Comparison of ENCODE assay signal across 21 mouse cellular contexts in genomic region chr11:121500595-121500994, GRCm38 (mm10). TPM values are rescaled to one million over a fixed set of nuclear protein-coding genes. Genes with fewer than 3 reads are reported as not detected.
A peak's percentile ranks its signal among the peaks of the same experiment; 100 is the strongest.
DNase-seq lines count a peak whose midpoint lies in the region; ATAC-seq and TF ChIP-seq lines count a peak whose summit lies in the region.
"Had no signal": no experiment of that assay in that cellular context is flagged by ENCODE, and none has a peak within 500 bp of the region (broad histone marks: within the 10 kb centered on the region; RNA-seq: fewer than 3 reads in every experiment).

No protein-coding gene starts in this region.

- 0 out of 2 replicates have a peak, but pooled peaks cover 3% of the 10 kb centered on the region for H3K36me3 ChIP-seq in intestine, embryonic 16.5 days (ENCODE audit: control insufficient read depth, insufficient read depth, low read length)
- peaks cover 4% of the 10 kb centered on the region; the same call in 1 of the 2 replicates for H3K36me3 ChIP-seq in intestine, embryonic 15.5 days
- H3K36me3 ChIP-seq in liver, embryonic 13.5 days, result peaks cover 85% of the 10 kb centered on the region
- peaks cover 34% of the 10 kb centered on the region for H3K36me3 ChIP-seq in liver, postnatal 0 days (replicated peaks; ENCODE audit: insufficient read depth, low read length)

- H3K9ac ChIP-seq in intestine, embryonic 16.5 days (ENCODE audit: low read depth, low read length), result no peak overlapping the region
- H3K9ac ChIP-seq in intestine, embryonic 15.5 days, result no peak overlapping the region
- H3K9ac ChIP-seq in liver, embryonic 13.5 days, result no peak overlapping the region
- no peak overlapping the region for H3K9ac ChIP-seq in liver, postnatal 0 days (replicated peaks)
- H3K9ac ChIP-seq: forebrain, embryonic 13.5 days; forebrain, postnatal 0 days; hindbrain, embryonic 13.5 days had no signal

- H3K4me1 ChIP-seq in intestine, embryonic 16.5 days (ENCODE audit: control insufficient read depth, insufficient read depth, low read length), result no peaks in the 10 kb centered on the region
- no peaks in the 10 kb centered on the region for H3K4me1 ChIP-seq in intestine, embryonic 15.5 days (replicated peaks)
- peaks cover 16% of the 10 kb centered on the region for H3K4me1 ChIP-seq in liver, embryonic 13.5 days (replicated peaks)
- peaks cover 5% of the 10 kb centered on the region; the same call in 1 of the 2 replicates for H3K4me1 ChIP-seq in liver, postnatal 0 days (ENCODE audit: insufficient read depth)
- H3K4me1 ChIP-seq: embryonic facial prominence, embryonic 10.5 days; forebrain, embryonic 13.5 days; hindbrain, embryonic 13.5 days had no signal

- H3K4me2 ChIP-seq in intestine, embryonic 16.5 days (ENCODE audit: low read depth, low read length), result no peak overlapping the region
- no peak overlapping the region for H3K4me2 ChIP-seq in intestine, embryonic 15.5 days (replicated peaks)
- H3K4me2 ChIP-seq in liver, embryonic 13.5 days, result no peak overlapping the region
- H3K4me2 ChIP-seq in liver, postnatal 0 days (ENCODE audit: low read depth, low read length), result no peak overlapping the region
- H3K4me2 ChIP-seq: forebrain, embryonic 13.5 days; hindbrain, embryonic 13.5 days had no signal

- H3K27ac ChIP-seq in intestine, embryonic 16.5 days (ENCODE audit: low read length), result no peak overlapping the region; the same call in 1 of the 2 replicates
- no peak overlapping the region for H3K27ac ChIP-seq in intestine, embryonic 15.5 days
- H3K27ac ChIP-seq in liver, embryonic 13.5 days, result peak overlapping the region; percentile 24; the same call in 1 of the 2 replicates
- no peak overlapping the region for H3K27ac ChIP-seq in liver, postnatal 0 days (ENCODE audit: low read depth)
- H3K27ac ChIP-seq: embryonic facial prominence, embryonic 10.5 days; forebrain, embryonic 13.5 days; hindbrain, embryonic 13.5 days had no signal

- ATAC-seq in intestine, embryonic 16.5 days, result peak; percentile 79
- no peak for ATAC-seq in intestine, embryonic 15.5 days
- no peak for ATAC-seq in liver, embryonic 13.5 days (ENCODE audit: low read depth)
- no peak for ATAC-seq in liver, postnatal 0 days
- ATAC-seq in common myeloid progenitor, adult 5-6 weeks (replicated peaks; ENCODE audit: low read depth, poor library complexity, severe bottlenecking), result 0 out of 2 replicates have a peak, but pooled peaks have one; percentile 36
- ATAC-seq: activated CD4-positive, CD25-positive, alpha-beta regulatory T cell, adult 4 months; forebrain, embryonic 13.5 days; forebrain, postnatal 0 days; Patski had no signal

- no peak for TF ChIP-seq CTCF in liver, postnatal 0 days (IDR thresholded peaks at IDR 0.05; ENCODE audit: low read depth)

- no peak for DNase-seq in liver, embryonic 13.5 days
- DNase-seq in liver, postnatal 0 days, result no peak
- peak; percentile 50 for DNase-seq in yolk sac, embryonic 10.5 days (ENCODE audit: low spot score)
- DNase-seq: adrenal gland, postnatal 14 days; cerebellum, adult 11-12 months; cerebellum, adult 9-10 months; cerebellum, postnatal 25 days; forebrain, postnatal 0 days; gastrocnemius, postnatal 14 days; heart, postnatal 10 days had no signal

- TF ChIP-seq EP300 in liver, postnatal 0 days (IDR thresholded peaks at IDR 0.05; ENCODE audit: low read depth), result no peak

- no peaks in the 10 kb centered on the region for H3K9me3 ChIP-seq in intestine, embryonic 16.5 days (ENCODE audit: control insufficient read depth, low read length)
- H3K9me3 ChIP-seq in intestine, embryonic 15.5 days, result no peaks in the 10 kb centered on the region
- H3K9me3 ChIP-seq in liver, embryonic 13.5 days (replicated peaks), result no peaks in the 10 kb centered on the region
- H3K9me3 ChIP-seq in liver, postnatal 0 days (ENCODE audit: low read length), result no peaks in the 10 kb centered on the region
- H3K9me3 ChIP-seq: embryonic facial prominence, embryonic 10.5 days; forebrain, embryonic 13.5 days; hindbrain, embryonic 13.5 days had no signal

- no peaks in the 10 kb centered on the region for H3K27me3 ChIP-seq in intestine, embryonic 16.5 days (replicated peaks; ENCODE audit: control insufficient read depth, insufficient read depth, low read length)
- no peaks in the 10 kb centered on the region for H3K27me3 ChIP-seq in intestine, embryonic 15.5 days (replicated peaks)
- no peaks in the 10 kb centered on the region for H3K27me3 ChIP-seq in liver, embryonic 13.5 days
- no peaks in the 10 kb centered on the region for H3K27me3 ChIP-seq in liver, postnatal 0 days (ENCODE audit: insufficient read depth, low read length)
- H3K27me3 ChIP-seq: CH12.LX; forebrain, embryonic 13.5 days; hindbrain, embryonic 13.5 days; Patski had no signal

- no peak overlapping the region for H3K4me3 ChIP-seq in intestine, embryonic 16.5 days (ENCODE audit: low read length)
- H3K4me3 ChIP-seq in intestine, embryonic 15.5 days (replicated peaks), result no peak overlapping the region
- no peak overlapping the region for H3K4me3 ChIP-seq in liver, embryonic 13.5 days (replicated peaks)
- H3K4me3 ChIP-seq in liver, postnatal 0 days (ENCODE audit: low read depth, low read length), result no peak overlapping the region
- H3K4me3 ChIP-seq: embryonic facial prominence, embryonic 10.5 days; forebrain, embryonic 13.5 days; hindbrain, embryonic 13.5 days had no signal

RNA-seq across cellular contexts. Expression of gene Zfp750, which starts 18.5 kb away (rescaled TPM):
- 0.50 and 0.62 TPM in 2 replicates for polyA plus RNA-seq in intestine, embryonic 16.5 days (2015; fragmentation: Nextera tagmentation; extraction: Ambion mirVana)
- polyA plus RNA-seq in intestine, embryonic 15.5 days (2015; fragmentation: Nextera tagmentation; extraction: Ambion mirVana), result 0.38 and 0.76 TPM in 2 replicates
- 0.22 and 0.30 TPM in 2 replicates for polyA plus RNA-seq in liver, embryonic 13.5 days (2015; fragmentation: Nextera tagmentation; extraction: Ambion mirVana)
- polyA plus RNA-seq in liver, postnatal 0 days (2015; fragmentation: Nextera tagmentation; extraction: Ambion mirVana), result 2.5 TPM in 2 replicates
- not detected in 2 replicates for total RNA-seq in common myeloid progenitor, adult 5-6 weeks (2017)
- total RNA-seq: gastrocnemius, postnatal 14 days; hematopoietic stem cell, adult 5-6 weeks had no signal
- polyA plus RNA-seq: heart, embryonic 14.5 days; Patski had no signal

RNA-seq across cellular contexts. Expression of gene Tbcd, which starts 48.8 kb away (rescaled TPM):
- polyA plus RNA-seq in intestine, embryonic 16.5 days (2015; fragmentation: Nextera tagmentation; extraction: Ambion mirVana), result 35.3 and 36.7 TPM in 2 replicates
- 34.7 and 38.7 TPM in 2 replicates for polyA plus RNA-seq in intestine, embryonic 15.5 days (2015; fragmentation: Nextera tagmentation; extraction: Ambion mirVana)
- 22.2 and 23.0 TPM in 2 replicates for polyA plus RNA-seq in liver, embryonic 13.5 days (2015; fragmentation: Nextera tagmentation; extraction: Ambion mirVana)
- polyA plus RNA-seq in liver, postnatal 0 days (2015; fragmentation: Nextera tagmentation; extraction: Ambion mirVana), result 20.0 and 21.2 TPM in 2 replicates
- total RNA-seq in common myeloid progenitor, adult 5-6 weeks (2017), result 46.9 and 57.8 TPM in 2 replicates

Comparison
In these comparisons a context has a peak if more than half of its experiments do, and no peak if none do; other contexts are left out.
1. ATAC-seq: peak in intestine, embryonic 16.5 days (single experiment) and common myeloid progenitor, adult 5-6 weeks (single experiment); none in intestine, embryonic 15.5 days (single experiment), liver, embryonic 13.5 days (single experiment) and liver, postnatal 0 days (single experiment).